Mouse (Mus musculus): ENCODE measurements at regions not wholly inside any gene's neighbourhood (a gene's known extent, or its start where the extent isn't known, plus 50 kb on each side); places are given as distances from the start of the nearest gene placed in this dataset.

- TF ChIP-seq EP300 (IDR thresholded peaks at IDR 0.05; ENCODE audit: low read depth) (no peak), CTCF (IDR thresholded peaks at IDR 0.05; ENCODE audit: low read depth) (peak; percentile 69)
Measured at GRCm38 (mm10) chr12:117403513-117404156, 112.6 kb upstream of the Rapgef5 start.
